Mouse (Mus musculus) spleen, embryonic (tissue): ENCODE data around the gene Tmem63a.

Experiments
- CTCF ChIA-PET: fragments of 350-600 bp; sonication (Branson Sonifier 250); formaldehyde crosslinking; loops from one replicate; lab custom pipeline; 2022; lab: Charles Lee

The Tmem63a gene

GRCm38 (mm10) chr1:181001621-181002020 lies 59.5 kb downstream of the Tmem63a start:
- CTCF ChIA-PET = interaction anchor here (1.0 kb wide), 1 partner anchor 21 kb away, joined by 3 read pairs; no protein-coding TSS in a partner anchor

- CTCF ChIA-PET = no interaction called here
Observed at GRCm38 (mm10) chr1:181003790-181004189, 61.6 kb downstream of the Tmem63a start.

- CTCF ChIA-PET = interaction anchor here (2.1 kb wide), 1 partner anchor 34 kb away, joined by 4 read pairs; no protein-coding TSS in a partner anchor
Observed at GRCm38 (mm10) chr1:181005331-181005730, 63.2 kb downstream of the Tmem63a start.

- CTCF ChIA-PET = no interaction called here
Observed at GRCm38 (mm10) chr1:181007831-181008230, 65.7 kb downstream of the Tmem63a start.

DNA sequence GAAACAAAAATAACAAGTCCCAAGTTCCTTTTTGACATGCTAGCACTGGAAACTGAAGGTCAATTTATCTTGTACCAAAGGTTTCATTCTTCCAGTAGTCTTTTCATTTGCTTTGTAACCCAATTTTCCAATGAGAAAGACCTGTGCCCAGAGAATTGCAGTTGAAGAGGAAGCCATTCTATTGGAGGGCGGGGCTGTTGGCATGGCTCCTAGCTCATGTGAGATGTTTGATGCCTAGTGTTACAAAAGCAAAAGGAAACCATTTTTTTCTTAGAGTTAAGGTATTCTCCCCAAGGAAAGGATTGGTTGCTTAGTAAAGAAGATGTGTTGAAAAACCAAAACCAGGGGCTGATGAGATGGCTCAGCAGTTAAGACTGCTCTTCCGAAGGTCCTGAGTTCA lies 66.1 kb downstream of the Tmem63a start:
- CTCF ChIA-PET = no interaction called here

DNA sequence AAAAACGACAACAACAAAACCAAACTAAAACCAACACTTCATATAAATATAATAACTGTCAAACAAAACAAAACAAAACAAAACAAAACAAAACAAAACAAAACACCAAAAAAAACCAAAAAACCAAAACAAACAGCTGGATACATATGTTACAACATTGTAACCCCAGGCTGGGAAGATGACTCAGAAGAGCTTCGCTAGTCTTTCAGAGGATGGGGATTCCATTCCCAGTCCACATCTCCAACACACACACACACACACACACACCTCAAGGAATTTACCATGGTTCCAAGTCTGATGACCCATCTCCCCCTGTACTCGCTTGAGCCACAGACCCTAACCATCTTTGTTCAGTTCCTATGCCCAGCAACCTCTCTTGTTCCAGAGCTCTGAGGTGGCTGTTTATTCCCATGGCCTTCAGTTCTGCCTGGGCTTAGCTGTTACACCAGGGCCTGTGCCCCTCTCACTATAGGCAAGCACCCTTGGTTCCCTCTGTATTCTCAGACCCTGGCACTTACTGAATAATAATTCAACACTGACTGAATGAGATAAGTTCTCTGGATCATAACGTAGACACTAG lies 67.0 kb downstream of the Tmem63a start:
- CTCF ChIA-PET = interaction anchor here (0.6 kb wide), 1 partner anchor 525 kb away, joined by 3 read pairs; no protein-coding TSS in a partner anchor

DNA sequence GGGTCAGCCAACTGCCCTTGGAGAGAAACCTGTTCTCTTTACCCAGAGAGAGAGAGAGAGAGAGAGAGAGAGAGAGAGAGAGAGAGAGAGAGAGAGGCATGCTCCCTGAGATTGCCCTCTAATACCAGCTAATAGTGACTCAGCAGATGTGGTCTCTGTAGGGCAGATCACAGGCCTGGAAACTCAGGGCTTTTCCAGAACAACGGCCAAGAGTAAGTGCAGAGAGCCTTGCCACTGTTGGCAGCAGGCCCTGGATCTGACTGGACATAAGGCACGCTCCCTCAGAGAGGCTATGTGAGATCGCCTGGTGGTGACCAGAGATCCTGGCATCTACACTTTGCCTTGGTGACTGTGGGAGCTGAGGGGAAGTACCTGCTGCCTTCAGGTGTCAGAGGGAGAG lies 67.6 kb downstream of the Tmem63a start:
- CTCF ChIA-PET = no interaction called here

GRCm38 (mm10) chr1:181010171-181010932 lies 68.2 kb downstream of the Tmem63a start:
- CTCF ChIA-PET = interaction anchor here (1.0 kb wide), 1 partner anchor 12 kb away, joined by 3 read pairs; no protein-coding TSS in a partner anchor

DNA sequence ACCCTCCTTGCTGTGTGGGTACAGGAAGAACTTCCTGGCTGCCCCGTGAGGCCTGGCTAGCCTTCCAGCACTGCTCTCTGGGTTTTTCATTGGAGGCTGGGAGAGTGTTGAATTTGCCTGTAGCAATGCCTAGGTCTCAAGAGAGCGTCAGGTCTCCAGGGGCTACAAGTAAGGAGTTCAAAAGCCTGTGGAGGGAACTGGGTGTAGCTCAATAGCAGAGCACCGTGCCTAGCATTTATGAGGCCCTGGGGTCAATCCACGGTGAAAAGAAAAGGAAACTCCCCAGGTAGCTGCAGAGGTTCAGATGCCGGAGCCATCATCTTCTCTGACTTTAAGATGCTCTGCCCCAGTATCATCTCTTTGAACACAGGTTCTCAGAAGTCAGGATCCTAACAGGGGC lies 69.5 kb downstream of the Tmem63a start:
- CTCF ChIA-PET = interaction anchor here (1.0 kb wide), 1 partner anchor 10 kb away, joined by 3 read pairs; no protein-coding TSS in a partner anchor

DNA sequence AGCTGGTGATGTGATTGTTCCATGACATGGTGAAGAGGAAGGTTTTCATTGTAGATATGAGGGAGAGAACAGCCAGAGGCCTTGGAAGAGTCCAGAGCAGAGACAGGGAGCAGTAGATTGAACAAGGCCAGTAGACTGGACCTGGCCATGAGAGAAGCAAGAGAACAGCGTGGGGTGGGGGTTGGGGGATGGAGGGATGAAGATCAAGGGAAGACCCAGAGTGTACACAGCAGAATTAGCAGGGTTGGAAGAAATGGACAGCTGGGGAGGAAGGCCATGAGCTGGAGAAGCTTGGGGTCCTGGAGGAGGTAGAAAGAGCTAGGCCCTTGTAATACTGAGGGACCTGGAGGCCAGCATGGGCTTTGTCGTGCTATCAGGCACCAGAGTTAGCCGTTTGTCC lies 70.3 kb downstream of the Tmem63a start:
- CTCF ChIA-PET = interaction anchor here (0.8 kb wide), 1 partner anchor 10 kb away, joined by 7 read pairs; no protein-coding TSS in a partner anchor

- CTCF ChIA-PET = no interaction called here
Observed at GRCm38 (mm10) chr1:181013446-181013845, 71.3 kb downstream of the Tmem63a start.

DNA sequence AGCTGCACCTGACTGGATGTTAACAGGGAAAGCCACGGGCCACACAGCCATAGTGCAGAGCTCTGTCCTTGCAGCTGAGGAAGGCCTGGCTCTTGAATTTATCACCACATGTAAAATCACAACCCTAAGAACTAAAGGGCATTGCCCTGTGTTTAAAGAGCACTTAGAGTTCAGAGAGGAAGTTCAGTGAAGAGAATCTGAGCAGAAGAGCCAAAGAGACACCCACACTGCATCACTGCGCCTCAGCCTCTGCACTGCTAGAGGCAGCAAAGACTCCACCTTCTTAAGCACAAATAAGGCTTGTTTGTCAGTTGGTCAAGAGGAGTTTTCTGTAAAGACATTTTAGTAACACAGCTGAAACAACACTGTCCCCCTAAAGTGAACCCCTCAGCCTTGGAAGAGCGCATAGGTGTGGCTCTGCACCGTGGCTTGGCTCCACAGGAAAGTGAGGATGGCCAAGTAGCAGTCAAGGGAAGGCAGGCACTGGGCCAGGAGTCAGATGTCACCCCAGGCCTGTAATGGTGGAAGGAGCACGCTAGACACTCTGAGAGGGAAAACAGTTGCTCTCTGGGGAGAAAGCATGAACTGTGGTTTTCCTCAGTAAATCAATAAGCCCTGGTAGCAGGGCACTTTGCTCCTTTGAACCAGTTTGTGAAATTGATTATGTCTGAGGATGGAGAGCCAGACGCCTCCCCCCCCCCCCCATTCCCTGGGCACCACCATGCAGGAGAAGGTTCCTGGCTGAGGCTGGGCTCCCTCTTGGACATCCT lies 72.8 kb downstream of the Tmem63a start:
- CTCF ChIA-PET = interaction anchor here (0.5 kb wide), 1 partner anchor 76 kb away, joined by 5 read pairs; no protein-coding TSS in a partner anchor

- CTCF ChIA-PET = interaction anchor here (0.5 kb wide), 1 partner anchor 76 kb away, joined by 5 read pairs; no protein-coding TSS in a partner anchor
Observed at GRCm38 (mm10) chr1:181015558-181015957, 73.4 kb downstream of the Tmem63a start.

GRCm38 (mm10) chr1:181016045-181016444 lies 73.9 kb downstream of the Tmem63a start:
- CTCF ChIA-PET = interaction anchor here (1.0 kb wide), 1 partner anchor 23 kb away, joined by 4 read pairs; no protein-coding TSS in a partner anchor

- CTCF ChIA-PET = interaction anchor here (1.0 kb wide), 1 partner anchor 22 kb away, joined by 4 read pairs; no protein-coding TSS in a partner anchor
Observed at GRCm38 (mm10) chr1:181016532-181017131, 74.5 kb downstream of the Tmem63a start.

GRCm38 (mm10) chr1:181017212-181017711 lies 75.1 kb downstream of the Tmem63a start:
- CTCF ChIA-PET = no interaction called here

DNA sequence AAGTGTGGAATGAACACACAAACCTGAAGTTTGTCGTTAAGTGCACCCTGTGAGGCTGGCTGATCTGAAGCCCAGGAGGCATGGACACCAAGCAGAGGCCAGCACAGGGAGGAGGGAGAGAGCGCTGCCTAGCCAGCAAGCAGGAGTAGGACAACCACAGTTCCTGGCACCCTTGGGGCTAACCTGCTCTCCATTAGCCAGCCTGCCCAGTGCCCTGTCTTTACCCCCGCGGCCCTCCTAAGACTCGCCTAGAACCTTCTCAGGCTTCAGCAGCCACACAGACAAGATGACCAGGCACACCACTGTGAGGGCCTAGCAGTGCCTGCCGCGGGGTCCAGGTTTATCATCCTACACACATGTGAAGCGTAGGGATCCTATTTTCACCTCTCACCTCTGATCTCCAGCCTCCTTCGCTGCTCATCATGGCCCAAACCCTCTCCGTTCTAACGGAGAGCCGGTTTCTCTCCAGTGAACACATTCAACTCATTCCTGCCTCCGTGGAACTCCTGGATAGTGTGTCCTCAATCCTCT lies 75.8 kb downstream of the Tmem63a start:
- CTCF ChIA-PET = no interaction called here

GRCm38 (mm10) chr1:181020756-181021487 lies 78.8 kb downstream of the Tmem63a start, which contains the start of gene Ephx1:
Ephx1 (minus strand) TSS chr1:181020904.
- CTCF ChIA-PET = no interaction called here

DNA sequence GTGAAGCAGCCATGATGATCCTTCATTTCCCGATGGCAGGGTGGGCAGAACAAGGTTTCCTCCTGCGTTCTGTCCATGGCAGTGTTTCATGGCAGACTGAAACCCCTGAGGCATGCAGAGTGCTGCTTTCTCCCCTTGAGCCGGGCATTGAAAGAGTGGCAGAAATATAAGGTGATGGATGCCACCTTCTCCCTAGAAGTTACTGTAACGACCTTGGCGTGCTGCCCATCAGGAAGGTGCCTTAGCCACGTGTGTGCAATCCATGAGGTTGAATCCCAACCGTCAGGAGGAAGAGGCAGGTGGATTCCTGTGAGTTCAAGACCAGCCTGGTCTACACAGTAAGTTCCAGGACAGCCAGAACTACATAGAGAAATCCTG lies 79.3 kb downstream of the Tmem63a start:
- CTCF ChIA-PET = interaction anchor here (0.7 kb wide), 1 partner anchor 10 kb away, joined by 3 read pairs; no protein-coding TSS in a partner anchor

GRCm38 (mm10) chr1:181022265-181022664 lies 80.1 kb downstream of the Tmem63a start:
- CTCF ChIA-PET = interaction anchor here (0.6 to 0.7 kb wide), 2 partner anchors 10 to 11 kb away, joined by 3 to 7 read pairs; no protein-coding TSS in a partner anchor
